In the genomic region with DNA sequence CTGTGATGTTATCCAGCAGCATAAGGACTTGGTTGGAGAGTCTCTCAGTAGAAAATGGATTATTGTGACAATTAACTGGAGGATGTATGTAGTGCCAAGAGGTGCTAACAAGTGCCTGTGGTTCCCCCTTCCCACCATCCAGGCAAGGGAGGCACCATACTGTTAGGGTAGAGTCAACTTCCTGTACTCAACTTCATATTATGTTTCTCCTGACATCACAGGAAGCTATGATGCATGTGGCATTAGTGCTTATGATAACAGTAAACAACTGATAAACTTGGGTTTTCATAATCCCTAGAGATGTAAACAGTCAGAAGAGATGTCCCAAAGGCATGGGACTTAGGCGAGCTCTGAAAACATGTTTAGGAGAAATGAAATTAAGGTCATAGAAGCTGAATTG, we compare ENCODE assay signal across 28 mouse cellular contexts.
"Had no signal": no experiment of that assay in that cellular context is flagged by ENCODE, and none has a peak within 500 bp of the region (broad histone marks: within the 10 kb centered on the region; RNA-seq: fewer than 3 reads in every experiment).

No protein-coding gene starts in this region.

- H3K27me3 ChIP-seq: embryonic facial prominence, embryonic 12.5 days; embryonic facial prominence, embryonic 13.5 days; embryonic facial prominence, embryonic 15.5 days; forebrain, embryonic 12.5 days; forebrain, embryonic 13.5 days; forebrain, embryonic 15.5 days had no signal

- H3K27ac ChIP-seq: embryonic facial prominence, embryonic 10.5 days; embryonic facial prominence, embryonic 12.5 days; embryonic facial prominence, embryonic 13.5 days; embryonic facial prominence, embryonic 15.5 days; forebrain, embryonic 10.5 days; forebrain, embryonic 12.5 days; forebrain, embryonic 13.5 days; forebrain, embryonic 15.5 days; gastrocnemius, adult 2 months; heart, adult 2 months had no signal

- H3K4me1 ChIP-seq: embryonic facial prominence, embryonic 10.5 days; embryonic facial prominence, embryonic 12.5 days; embryonic facial prominence, embryonic 13.5 days; embryonic facial prominence, embryonic 15.5 days; forebrain, embryonic 10.5 days; forebrain, embryonic 12.5 days; forebrain, embryonic 13.5 days had no signal

- H3K9ac ChIP-seq: embryonic facial prominence, embryonic 12.5 days; embryonic facial prominence, embryonic 13.5 days; embryonic facial prominence, embryonic 15.5 days; forebrain, embryonic 12.5 days; forebrain, embryonic 13.5 days; forebrain, embryonic 15.5 days; forebrain, postnatal 0 days had no signal

- H3K4me3 ChIP-seq: embryonic facial prominence, embryonic 10.5 days; embryonic facial prominence, embryonic 12.5 days; embryonic facial prominence, embryonic 13.5 days; embryonic facial prominence, embryonic 15.5 days; erythroblast, embryonic 14.5 days; forebrain, embryonic 10.5 days; forebrain, embryonic 12.5 days; forebrain, embryonic 13.5 days; forebrain, embryonic 15.5 days; gastrocnemius, adult 2 months; heart, adult 2 months had no signal

- H3K9me3 ChIP-seq: embryonic facial prominence, embryonic 10.5 days; embryonic facial prominence, embryonic 12.5 days; embryonic facial prominence, embryonic 13.5 days; embryonic facial prominence, embryonic 15.5 days; forebrain, embryonic 10.5 days; forebrain, embryonic 12.5 days; forebrain, embryonic 13.5 days; forebrain, embryonic 15.5 days had no signal

- H3K36me3 ChIP-seq: embryonic facial prominence, embryonic 10.5 days; embryonic facial prominence, embryonic 12.5 days; embryonic facial prominence, embryonic 13.5 days; embryonic facial prominence, embryonic 15.5 days; forebrain, embryonic 10.5 days; forebrain, embryonic 12.5 days; forebrain, embryonic 15.5 days had no signal

- ATAC-seq: forebrain, embryonic 13.5 days; forebrain, embryonic 14.5 days; forebrain, embryonic 15.5 days; forebrain, embryonic 16.5 days; forebrain, postnatal 0 days had no signal

- H3K4me2 ChIP-seq: embryonic facial prominence, embryonic 12.5 days; embryonic facial prominence, embryonic 13.5 days; embryonic facial prominence, embryonic 15.5 days; forebrain, embryonic 12.5 days; forebrain, embryonic 13.5 days; forebrain, embryonic 15.5 days had no signal

- DNase-seq: cerebellum, adult 2 months; cerebellum, adult 8-10 months; cerebellum, adult 9-10 months; cerebellum, adult 9-11 months; cerebellum, postnatal 10 days; cerebellum, postnatal 14 days; cerebellum, postnatal 25 days; cerebellum, postnatal 36 days; embryo, embryonic 11 days; forebrain, postnatal 0 days; gastrocnemius, adult 2 months; gastrocnemius, postnatal 10 days; gastrocnemius, postnatal 14 days; gastrocnemius, postnatal 25 days; gastrocnemius, postnatal 36 days; heart, adult 18-20 months; heart, adult 2 months had no signal
